Mouse (Mus musculus) brain, embryonic 14.5 days (tissue): ENCODE results near the gene Mns1.

ENCODE experiments used
- CTCF ChIP-seq: fragments of 200-500 bp; IDR thresholded peaks from 2 replicates; pipeline ENCODE4 v1.5.1; 2012; ENCODE audit warnings: inconsistent platforms, mild to moderate bottlenecking, moderate library complexity, borderline replicate concordance; ENCODE audit not compliant: insufficient read depth, insufficient read length; ENCODE audit errors: extremely low read depth
- POLR2A ChIP-seq: fragments of 200-500 bp; IDR thresholded peaks from 2 replicates; pipeline ENCODE4 v1.6.1; 2012; ENCODE audit warnings: mild to moderate bottlenecking, inconsistent platforms, borderline replicate concordance; ENCODE audit not compliant: poor library complexity, insufficient read depth, insufficient read length, severe bottlenecking; ENCODE audit errors: extremely low read depth

DNA sequence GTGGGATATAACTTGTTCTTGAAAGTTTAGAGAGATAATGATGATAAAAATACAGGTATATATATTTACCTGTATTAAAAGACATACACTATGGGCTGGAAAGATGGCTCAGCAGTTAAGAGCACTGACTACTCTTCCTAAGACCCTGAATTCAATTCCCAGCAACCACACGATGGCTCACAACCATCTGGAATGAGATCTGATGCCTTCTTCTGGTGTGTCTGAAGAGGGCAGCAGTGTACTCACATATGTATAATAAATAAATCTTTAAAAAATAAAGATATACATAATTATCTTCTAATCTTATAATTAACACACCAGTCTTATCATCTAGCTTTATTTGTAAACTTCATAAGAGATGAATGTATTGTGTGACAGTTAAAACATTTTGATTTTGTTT, 18.6 kb downstream of the Mns1 start:
- TF ChIP-seq CTCF (peak; percentile 2; the same call in 1 of the 2 replicates), POLR2A (no peak)
